Mouse (Mus musculus) heart, postnatal 0 days (tissue): ENCODE measurements around the gene Atp11b.

Experiments
- CTCF ChIP-seq: IDR thresholded peaks from 2 replicates; pipeline ENCODE4 v1.5.1; 2016; ENCODE audit warnings: antibody characterized with exemption, control low read depth, low read depth
- EP300 ChIP-seq: IDR thresholded peaks from 2 replicates; pipeline ENCODE4 v1.6.1; 2016; ENCODE audit warnings: antibody characterized with exemption, low read depth

DNA sequence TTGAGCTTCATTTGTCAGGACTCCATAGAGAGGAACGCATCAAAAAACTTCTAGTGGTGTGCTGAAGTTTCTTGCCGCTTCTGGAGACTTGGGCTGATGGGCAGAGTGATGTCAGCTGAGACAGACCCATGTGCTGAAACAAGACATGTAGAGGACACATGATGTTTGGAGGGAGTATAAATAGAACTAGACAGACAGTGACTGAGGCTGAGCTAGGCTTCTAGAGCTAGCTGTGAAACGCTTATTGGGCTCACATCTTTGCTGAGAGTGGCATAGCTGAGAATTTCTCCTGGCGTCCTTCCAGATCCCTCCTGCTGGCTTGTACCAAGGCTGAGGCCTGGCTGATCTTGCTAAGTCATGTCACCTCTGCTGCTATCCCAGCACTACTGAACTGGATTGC, 19.4 kb upstream of the Atp11b start:
- no peak for TF ChIP-seq CTCF
- TF ChIP-seq EP300, result no peak
